9 mouse cellular contexts compared by ENCODE assay signal in genomic region chr14:121698620-121698950, GRCm38 (mm10).
DNase-seq lines count a peak whose midpoint lies in the region; ATAC-seq and TF ChIP-seq lines count a peak whose summit lies in the region.
"Had no signal": no experiment of that assay in that cellular context is flagged by ENCODE, and none has a peak within 500 bp of the region (broad histone marks: within the 10 kb centered on the region; RNA-seq: fewer than 3 reads in every experiment).

No protein-coding gene starts in this region.

- peak overlapping the region; percentile 25; the same call in 1 of the 2 replicates for H3K9ac ChIP-seq in forebrain, embryonic 15.5 days (replicated peaks)
- 0 out of 2 replicates have a peak overlapping the region, but pooled peaks have one; percentile 18 for H3K9ac ChIP-seq in limb, embryonic 14.5 days (ENCODE audit: low read depth, low read length, severe bottlenecking)

- peak overlapping the region; percentile 18 for H3K4me3 ChIP-seq in lung, adult 2 months (replicated peaks; ENCODE audit: extremely low read depth, low read depth, low read length)
- peak overlapping the region; percentile 19 for H3K4me3 ChIP-seq in forebrain, embryonic 15.5 days
- peak overlapping the region; percentile 17 for H3K4me3 ChIP-seq in limb, embryonic 14.5 days (replicated peaks; ENCODE audit: low read length)
- H3K4me3 ChIP-seq in small intestine, adult 2 months (ENCODE audit: low read depth, low read length), result peak overlapping the region; percentile 50; the same call in 1 of the 2 replicates

- TF ChIP-seq POLR2A in lung, adult 2 months (IDR thresholded peaks at IDR 0.05; ENCODE audit: borderline replicate concordance, extremely low read depth, low read depth, low read length), result no peak
- TF ChIP-seq POLR2A in limb, embryonic 14.5 days (IDR thresholded peaks at IDR 0.05; ENCODE audit: borderline replicate concordance, extremely low read depth, insufficient read depth, insufficient read length), result no peak
- no peak for TF ChIP-seq POLR2A in small intestine, adult 2 months (IDR thresholded peaks at IDR 0.05; ENCODE audit: low read depth, low read length)

- H3K36me3 ChIP-seq in forebrain, embryonic 15.5 days, result no peaks in the 10 kb centered on the region
- H3K36me3 ChIP-seq in limb, embryonic 14.5 days (ENCODE audit: control insufficient read depth, insufficient read depth, low read length), result no peaks in the 10 kb centered on the region
- H3K36me3 ChIP-seq in small intestine, adult 2 months (ENCODE audit: control insufficient read depth, insufficient read depth, low read length), result no peaks in the 10 kb centered on the region

- DNase-seq in lung, adult 2 months, result no peak
- DNase-seq in lung, postnatal 4 days, result no peak
- no peak for DNase-seq in limb, embryonic 14.5 days (ENCODE audit: low spot score)
- no peak for DNase-seq in spleen, postnatal 14 days (ENCODE audit: low spot score in 2 of 2)
- no peak for DNase-seq in adrenal gland, postnatal 10 days
- DNase-seq: cerebellum, postnatal 25 days; right cerebral cortex, postnatal 25 days had no signal

- ATAC-seq in forebrain, embryonic 15.5 days (replicated peaks), result no peak
- no peak for ATAC-seq in limb, embryonic 14.5 days (ENCODE audit: low FRiP score, low read depth)

- no peaks in the 10 kb centered on the region for H3K27me3 ChIP-seq in forebrain, embryonic 15.5 days
- H3K27me3 ChIP-seq in limb, embryonic 14.5 days (ENCODE audit: control insufficient read depth, insufficient read depth, low read length), result no peaks in the 10 kb centered on the region
- no peaks in the 10 kb centered on the region for H3K27me3 ChIP-seq in small intestine, adult 2 months (ENCODE audit: control insufficient read depth, insufficient read depth, low read length)

- TF ChIP-seq CTCF in lung, adult 2 months (IDR thresholded peaks at IDR 0.05; ENCODE audit: insufficient read depth, low read length), result no peak
- TF ChIP-seq CTCF in small intestine, adult 2 months (IDR thresholded peaks at IDR 0.05; ENCODE audit: extremely low read depth, insufficient read length, insufficient replicate concordance, low read depth, low read length), result no peak

- no peaks in the 10 kb centered on the region for H3K9me3 ChIP-seq in forebrain, embryonic 15.5 days
- no peaks in the 10 kb centered on the region for H3K9me3 ChIP-seq in limb, embryonic 14.5 days (ENCODE audit: control insufficient read depth, low read length)

- WGBS in lung, adult 2 months, result 13% methylated on average over 7 of the region's 7 CpGs
- WGBS in forebrain, embryonic 15.5 days, result 14% methylated on average over 7 of the region's 7 CpGs
- WGBS in limb, embryonic 14.5 days, result 31% methylated on average over 7 of the region's 7 CpGs
- WGBS in small intestine, adult 2 months, result 33% methylated on average over 7 of the region's 7 CpGs

- no peak overlapping the region for H3K27ac ChIP-seq in forebrain, embryonic 15.5 days (replicated peaks)
- H3K27ac ChIP-seq in limb, embryonic 14.5 days (replicated peaks; ENCODE audit: low read depth, low read length), result no peak overlapping the region
- H3K27ac ChIP-seq in small intestine, adult 2 months (ENCODE audit: insufficient read depth, low read depth, low read length), result no peak overlapping the region

- H3K4me1 ChIP-seq in lung, adult 2 months (ENCODE audit: control insufficient read depth, insufficient read depth, low read length), result peaks cover 24% of the 10 kb centered on the region
- peaks cover 16% of the 10 kb centered on the region for H3K4me1 ChIP-seq in forebrain, embryonic 15.5 days
- peaks cover 32% of the 10 kb centered on the region for H3K4me1 ChIP-seq in limb, embryonic 14.5 days (ENCODE audit: control insufficient read depth, insufficient read depth, low read length)
- H3K4me1 ChIP-seq in small intestine, adult 2 months (ENCODE audit: control insufficient read depth, insufficient read depth, insufficient read length, low read length), result no peaks in the 10 kb centered on the region; the same call in none of the 2 replicates

- peak overlapping the region; percentile 38 for H3K4me2 ChIP-seq in forebrain, embryonic 15.5 days (replicated peaks)
- H3K4me2 ChIP-seq in limb, embryonic 14.5 days (replicated peaks; ENCODE audit: low read depth, low read length, severe bottlenecking), result peak overlapping the region; percentile 32
